In genomic region chr8:84185117-84185516, GRCm38 (mm10) we compare ENCODE assay signal across 9 mouse cellular contexts. TPM values are rescaled to one million over a fixed set of nuclear protein-coding genes. Genes with fewer than 3 reads are reported as not detected.
DNase-seq lines count a peak whose midpoint lies in the region; ATAC-seq and TF ChIP-seq lines count a peak whose summit lies in the region.
"Had no signal": no experiment of that assay in that cellular context is flagged by ENCODE, and none has a peak within 500 bp of the region (broad histone marks: within the 10 kb centered on the region; RNA-seq: fewer than 3 reads in every experiment).

Gene Nanos3, minus strand, starts transcription at chr8:84185217.

- no peaks in the 10 kb centered on the region for H3K27me3 ChIP-seq in heart, embryonic 12.5 days (replicated peaks)
- H3K27me3 ChIP-seq in ES-Bruce4 (ENCODE audit: control insufficient read depth, insufficient read depth, low read length, poor library complexity, severe bottlenecking): no peaks in the 10 kb centered on the region
- no peaks in the 10 kb centered on the region for H3K27me3 ChIP-seq in forebrain, embryonic 16.5 days (replicated peaks; ENCODE audit: control insufficient read depth, insufficient read depth, low read length)
- H3K27me3 ChIP-seq in liver, embryonic 16.5 days (ENCODE audit: control insufficient read depth, insufficient read depth, low read depth, low read length): peaks cover 21% of the 10 kb centered on the region

- no peak for TF ChIP-seq EP300 in ES-Bruce4 (IDR thresholded peaks at IDR 0.05; ENCODE audit: insufficient read depth, low read depth, low read length)

- DNase-seq in heart, postnatal 10 days: no peak
- DNase-seq in T-cell, adult 2 months (ENCODE audit: low spot score): no peak
- DNase-seq in embryo, embryonic 9.5 days (ENCODE audit: extremely low spot score): no peak
- no peak for DNase-seq in adrenal gland, adult 2 months
- DNase-seq: cerebellum, adult 11-12 months had no signal

- no peaks in the 10 kb centered on the region for H3K9me3 ChIP-seq in heart, embryonic 12.5 days (replicated peaks)
- H3K9me3 ChIP-seq in ES-Bruce4 (replicated peaks; ENCODE audit: control insufficient read depth, insufficient read depth, low read length, poor library complexity, severe bottlenecking): no peaks in the 10 kb centered on the region
- no peaks in the 10 kb centered on the region for H3K9me3 ChIP-seq in forebrain, embryonic 16.5 days (ENCODE audit: control insufficient read depth, low read length)
- no peaks in the 10 kb centered on the region for H3K9me3 ChIP-seq in liver, embryonic 16.5 days (replicated peaks; ENCODE audit: control insufficient read depth, low read length)

- peak within 1 kb of the TSS; percentile 81 for H3K4me2 ChIP-seq in heart, embryonic 12.5 days
- peak within 1 kb of the TSS; percentile 70 for H3K4me2 ChIP-seq in forebrain, embryonic 16.5 days (ENCODE audit: low read length)
- H3K4me2 ChIP-seq in liver, embryonic 16.5 days (ENCODE audit: low read depth, low read length): peak within 1 kb of the TSS; percentile 85

- no peaks in the 10 kb centered on the region for H3K36me3 ChIP-seq in heart, embryonic 12.5 days
- H3K36me3 ChIP-seq in ES-Bruce4 (ENCODE audit: control insufficient read depth, insufficient read depth, low read length, poor library complexity, severe bottlenecking): no peaks in the 10 kb centered on the region
- H3K36me3 ChIP-seq in forebrain, embryonic 16.5 days (ENCODE audit: control insufficient read depth, insufficient read depth): no peaks in the 10 kb centered on the region
- no peaks in the 10 kb centered on the region for H3K36me3 ChIP-seq in liver, embryonic 16.5 days (ENCODE audit: control insufficient read depth, insufficient read depth)

- peak within 1 kb of the TSS; percentile 98 for H3K9ac ChIP-seq in heart, embryonic 12.5 days
- H3K9ac ChIP-seq in ES-Bruce4 (ENCODE audit: low read depth, poor library complexity, severe bottlenecking): peak within 1 kb of the TSS; percentile 98
- H3K9ac ChIP-seq in forebrain, embryonic 16.5 days (replicated peaks; ENCODE audit: low read depth, low read length): peak within 1 kb of the TSS; percentile 98
- peak within 1 kb of the TSS; percentile 56 for H3K9ac ChIP-seq in liver, embryonic 16.5 days (ENCODE audit: low read depth, low read length)

- peak within 1 kb of the TSS; percentile 84 for H3K4me3 ChIP-seq in heart, embryonic 12.5 days
- peak within 1 kb of the TSS; percentile 75 for H3K4me3 ChIP-seq in ES-Bruce4 (ENCODE audit: low read depth, low read length)
- H3K4me3 ChIP-seq in forebrain, embryonic 16.5 days (replicated peaks; ENCODE audit: low read length): peak within 1 kb of the TSS; percentile 70
- peak within 1 kb of the TSS; percentile 62 for H3K4me3 ChIP-seq in liver, embryonic 16.5 days (ENCODE audit: low read depth, low read length)

- no peak for TF ChIP-seq POLR2A in ES-Bruce4 (IDR thresholded peaks at IDR 0.05; ENCODE audit: insufficient read depth, low read length)

- no peak within 1 kb of the TSS; the same call in 1 of the 2 replicates for H3K27ac ChIP-seq in heart, embryonic 12.5 days (ENCODE audit: poor library complexity, severe bottlenecking)
- H3K27ac ChIP-seq in ES-Bruce4 (ENCODE audit: insufficient read depth, low read length): peak within 1 kb of the TSS; percentile 87
- H3K27ac ChIP-seq in forebrain, embryonic 16.5 days (ENCODE audit: low read length): peak within 1 kb of the TSS; percentile 96
- no peak within 1 kb of the TSS for H3K27ac ChIP-seq in liver, embryonic 16.5 days (ENCODE audit: low read length)

- ATAC-seq in heart, embryonic 12.5 days (ENCODE audit: insufficient number of reproducible peaks, low FRiP score): no peak
- no peak for ATAC-seq in forebrain, embryonic 16.5 days
- no peak for ATAC-seq in liver, embryonic 16.5 days (ENCODE audit: low read depth)

- intact Hi-C loops in heart, postnatal 10 days (cut with DNase I): loop anchor here (5.0 kb wide), 1 partner anchor 87 kb away; the partner anchor contains the start of gene Ccdc130

- peaks cover 41% of the 10 kb centered on the region for H3K4me1 ChIP-seq in heart, embryonic 12.5 days (replicated peaks)
- peaks cover 5% of the 10 kb centered on the region for H3K4me1 ChIP-seq in ES-Bruce4 (ENCODE audit: control insufficient read depth, insufficient read depth, low read length)
- peaks cover 45% of the 10 kb centered on the region for H3K4me1 ChIP-seq in forebrain, embryonic 16.5 days (replicated peaks; ENCODE audit: control insufficient read depth, insufficient read depth, low read length)
- peaks cover 23% of the 10 kb centered on the region for H3K4me1 ChIP-seq in liver, embryonic 16.5 days (ENCODE audit: control insufficient read depth, low read depth, low read length)

- no peak for TF ChIP-seq CTCF in ES-Bruce4 (IDR thresholded peaks at IDR 0.05; ENCODE audit: low read depth, low read length)

- WGBS in heart, embryonic 12.5 days: 90% methylated on average over 7 of the region's 7 CpGs
- WGBS in forebrain, embryonic 16.5 days: 94% methylated on average over 7 of the region's 7 CpGs
- 79% methylated on average over 7 of the region's 7 CpGs for WGBS in liver, embryonic 16.5 days (ENCODE audit: insufficient replicate concordance)

RNA-seq across cellular contexts. Expression of gene Nanos3, which starts in this region (rescaled TPM):
- polyA plus RNA-seq in heart, embryonic 12.5 days (2016; fragmentation: Nextera tagmentation; extraction: Ambion mirVana): 1.7 and 3.0 TPM in 2 replicates
- 1 to 10 TPM; 3.6 to 4.1 TPM for total RNA-seq in heart, postnatal 10 days (2021)
- 3.0 and 4.3 TPM in 2 replicates for polyA plus RNA-seq in ES-Bruce4 (2011; ENCODE audit: insufficient read depth, insufficient read length, low read depth, missing spikeins)
- 3.2 and 4.7 TPM in 2 replicates for polyA plus RNA-seq in forebrain, embryonic 16.5 days (2015; fragmentation: Nextera tagmentation; extraction: Ambion mirVana)
- polyA plus RNA-seq in liver, embryonic 16.5 days (2015; fragmentation: Nextera tagmentation; extraction: Ambion mirVana): not detected in 2 replicates
- 1 to 10 TPM; 1.1 to 1.3 TPM for total RNA-seq in adrenal gland, adult 2 months (2021)
- 0.36 and 1.0 TPM in 2 replicates for polyA plus RNA-seq in adrenal gland, adult 2 months (2012; rRNA removed)

Comparison
In these comparisons a context has a peak if more than half of its experiments do, and no peak if none do; other contexts are left out.
1. H3K27ac ChIP-seq: peak in ES-Bruce4 (single experiment) and forebrain, embryonic 16.5 days (single experiment); none in heart, embryonic 12.5 days (single experiment) and liver, embryonic 16.5 days (single experiment).
2. Peak in every context shown above with its lines, with median percentiles within 50 percentile points of each other: H3K4me2 ChIP-seq, H3K4me3 ChIP-seq and H3K9ac ChIP-seq.